Mouse (Mus musculus): Measurements from ENCODE around the gene Mei4. TPM values are rescaled to one million over a fixed set of nuclear protein-coding genes. Genes with fewer than 3 reads are reported as not detected.

The Mei4 gene
- polyA plus RNA-seq, 1 experiment, result 0.23 TPM

- TF ChIP-seq MYOG (IDR thresholded peaks at IDR 0.05; ENCODE audit: control insufficient read depth, extremely low read depth, insufficient read length) (no peak), CTCF (IDR thresholded peaks at IDR 0.05; ENCODE audit: control insufficient read depth, insufficient read depth, insufficient read length) (no peak), MYOD1 (IDR thresholded peaks at IDR 0.05; ENCODE audit: control insufficient read depth, insufficient read length, low read depth) (no peak), FOSL1 (IDR thresholded peaks at IDR 0.05; ENCODE audit: insufficient read depth, low read length, poor library complexity, severe bottlenecking) (no peak), MAX (IDR thresholded peaks at IDR 0.05) (no peak), USF1 (IDR thresholded peaks at IDR 0.05; ENCODE audit: low read depth) (no peak), CEBPB (IDR thresholded peaks at IDR 0.05; ENCODE audit: low read depth) (no peak)
- Histone ChIP-seq H3K79me2 (ENCODE audit: control insufficient read depth, insufficient read depth) (no peaks in the 10 kb centered on the region), H3ac (ENCODE audit: control insufficient read depth, insufficient read length, low read depth) (no peak overlapping the region), H3K4me3 (ENCODE audit: insufficient read depth, poor library complexity, severe bottlenecking) (no peak overlapping the region), H3K27me3 (ENCODE audit: control insufficient read depth, insufficient read depth, insufficient read length) (no peaks in the 10 kb centered on the region), H3K36me3 (ENCODE audit: control insufficient read depth, insufficient read depth) (no peaks in the 10 kb centered on the region), H3K79me3 (ENCODE audit: low read depth) (no peaks in the 10 kb centered on the region)
These were observed 181.0 kb downstream of the Mei4 start for GRCm38 (mm10) chr9:82044517-82044916.

GRCm38 (mm10) chr9:82073832-82074231 lies 210.4 kb downstream of the Mei4 start:
- no peaks in the 10 kb centered on the region for H3K79me2 ChIP-seq (ENCODE audit: control insufficient read depth, insufficient read depth)
- H3K79me3 ChIP-seq (ENCODE audit: low read depth), result no peaks in the 10 kb centered on the region
- no peak overlapping the region for H3K4me3 ChIP-seq (ENCODE audit: insufficient read depth, poor library complexity, severe bottlenecking)
- H3K36me3 ChIP-seq (ENCODE audit: control insufficient read depth, insufficient read depth), result no peaks in the 10 kb centered on the region
- H3K27me3 ChIP-seq (ENCODE audit: control insufficient read depth, insufficient read depth, insufficient read length), result no peaks in the 10 kb centered on the region
- no peak overlapping the region for H3ac ChIP-seq (ENCODE audit: control insufficient read depth, insufficient read length, low read depth)
- TF ChIP-seq MAX (IDR thresholded peaks at IDR 0.05) (no peak), MYOD1 (IDR thresholded peaks at IDR 0.05; ENCODE audit: control insufficient read depth, insufficient read length, low read depth) (no peak), CTCF (IDR thresholded peaks at IDR 0.05; ENCODE audit: control insufficient read depth, insufficient read depth, insufficient read length) (no peak), CEBPB (IDR thresholded peaks at IDR 0.05; ENCODE audit: low read depth) (no peak), FOSL1 (IDR thresholded peaks at IDR 0.05; ENCODE audit: insufficient read depth, low read length, poor library complexity, severe bottlenecking) (no peak), USF1 (IDR thresholded peaks at IDR 0.05; ENCODE audit: low read depth) (no peak)

GRCm38 (mm10) chr9:82075270-82075669 lies 211.8 kb downstream of the Mei4 start:
- H3K4me3 ChIP-seq (ENCODE audit: insufficient read depth, poor library complexity, severe bottlenecking), result no peak overlapping the region
- no peaks in the 10 kb centered on the region for H3K79me3 ChIP-seq (ENCODE audit: low read depth)
- TF ChIP-seq MYOD1 (IDR thresholded peaks at IDR 0.05; ENCODE audit: control insufficient read depth, insufficient read length, low read depth) (no peak), CEBPB (IDR thresholded peaks at IDR 0.05; ENCODE audit: low read depth) (no peak)

GRCm38 (mm10) chr9:82096409-82096808 lies 232.9 kb downstream of the Mei4 start:
- H3K4me3 ChIP-seq (ENCODE audit: insufficient read depth, poor library complexity, severe bottlenecking), result no peak overlapping the region
- H3K36me3 ChIP-seq (ENCODE audit: control insufficient read depth, insufficient read depth), result no peaks in the 10 kb centered on the region
- H3K79me3 ChIP-seq (ENCODE audit: low read depth), result no peaks in the 10 kb centered on the region
- TF ChIP-seq CEBPB (IDR thresholded peaks at IDR 0.05; ENCODE audit: low read depth) (no peak), MYOG (IDR thresholded peaks at IDR 0.05; ENCODE audit: control insufficient read depth, extremely low read depth, insufficient read length) (no peak), CTCF (IDR thresholded peaks at IDR 0.05; ENCODE audit: control insufficient read depth, insufficient read depth, insufficient read length) (no peak), FOSL1 (IDR thresholded peaks at IDR 0.05; ENCODE audit: insufficient read depth, low read length, poor library complexity, severe bottlenecking) (no peak), USF1 (IDR thresholded peaks at IDR 0.05; ENCODE audit: low read depth) (no peak), MYOD1 (IDR thresholded peaks at IDR 0.05; ENCODE audit: control insufficient read depth, insufficient read length, low read depth) (no peak), MAX (IDR thresholded peaks at IDR 0.05) (no peak)
- no peak overlapping the region for H3ac ChIP-seq (ENCODE audit: control insufficient read depth, insufficient read length, low read depth)
- H3K79me2 ChIP-seq (ENCODE audit: control insufficient read depth, insufficient read depth), result no peaks in the 10 kb centered on the region
- no peaks in the 10 kb centered on the region for H3K27me3 ChIP-seq (ENCODE audit: control insufficient read depth, insufficient read depth, insufficient read length)

More at GRCm38 (mm10) chr9:82075270-82075669, 211.8 kb downstream of the Mei4 start:
- no peaks in the 10 kb centered on the region for H3K27me3 ChIP-seq (ENCODE audit: control insufficient read depth, insufficient read depth, insufficient read length)
- no peaks in the 10 kb centered on the region for H3K36me3 ChIP-seq (ENCODE audit: control insufficient read depth, insufficient read depth)
- no peaks in the 10 kb centered on the region for H3K79me2 ChIP-seq (ENCODE audit: control insufficient read depth, insufficient read depth)
- H3ac ChIP-seq (ENCODE audit: control insufficient read depth, insufficient read length, low read depth), result no peak overlapping the region

GRCm38 (mm10) chr9:82114865-82115264 lies 251.4 kb downstream of the Mei4 start:
- no peak for TF ChIP-seq CEBPB (IDR thresholded peaks at IDR 0.05; ENCODE audit: low read depth)
- Histone ChIP-seq H3ac (ENCODE audit: control insufficient read depth, insufficient read length, low read depth) (no peak overlapping the region), H3K79me2 (ENCODE audit: control insufficient read depth, insufficient read depth) (no peaks in the 10 kb centered on the region), H3K36me3 (ENCODE audit: control insufficient read depth, insufficient read depth) (no peaks in the 10 kb centered on the region), H3K27me3 (ENCODE audit: control insufficient read depth, insufficient read depth, insufficient read length) (no peaks in the 10 kb centered on the region), H3K4me3 (ENCODE audit: insufficient read depth, poor library complexity, severe bottlenecking) (no peak overlapping the region), H3K79me3 (ENCODE audit: low read depth) (no peaks in the 10 kb centered on the region)

- Histone ChIP-seq H3ac (ENCODE audit: control insufficient read depth, insufficient read length, low read depth) (no peak overlapping the region), H3K4me3 (ENCODE audit: insufficient read depth, poor library complexity, severe bottlenecking) (no peak overlapping the region), H3K36me3 (ENCODE audit: control insufficient read depth, insufficient read depth) (no peaks in the 10 kb centered on the region), H3K27me3 (ENCODE audit: control insufficient read depth, insufficient read depth, insufficient read length) (no peaks in the 10 kb centered on the region), H3K79me3 (ENCODE audit: low read depth) (no peaks in the 10 kb centered on the region), H3K79me2 (ENCODE audit: control insufficient read depth, insufficient read depth) (no peaks in the 10 kb centered on the region)
- no peak for TF ChIP-seq CEBPB (IDR thresholded peaks at IDR 0.05; ENCODE audit: low read depth)
- no peak for TF ChIP-seq USF1 (IDR thresholded peaks at IDR 0.05; ENCODE audit: low read depth)
- TF ChIP-seq MYOG (IDR thresholded peaks at IDR 0.05; ENCODE audit: control insufficient read depth, extremely low read depth, insufficient read length), result no peak
- TF ChIP-seq CTCF (IDR thresholded peaks at IDR 0.05; ENCODE audit: control insufficient read depth, insufficient read depth, insufficient read length), result no peak
- TF ChIP-seq MYOD1 (IDR thresholded peaks at IDR 0.05; ENCODE audit: control insufficient read depth, insufficient read length, low read depth), result no peak
- TF ChIP-seq FOSL1 (IDR thresholded peaks at IDR 0.05; ENCODE audit: insufficient read depth, low read length, poor library complexity, severe bottlenecking), result no peak
- no peak for TF ChIP-seq MAX (IDR thresholded peaks at IDR 0.05)
These were observed 272.6 kb downstream of the Mei4 start for GRCm38 (mm10) chr9:82136119-82136518.

Data from C2C12 (cell line).